Mouse (Mus musculus): ENCODE data around the gene Mapt. TPM values are rescaled to one million over a fixed set of nuclear protein-coding genes. Genes with fewer than 3 reads are reported as not detected.
A peak's percentile ranks its signal among the peaks of the same experiment; 100 is the strongest.

Mapt gene
- polyA plus RNA-seq (2012; rRNA removed): 55.3 and 77.9 TPM in 2 replicates

DNA sequence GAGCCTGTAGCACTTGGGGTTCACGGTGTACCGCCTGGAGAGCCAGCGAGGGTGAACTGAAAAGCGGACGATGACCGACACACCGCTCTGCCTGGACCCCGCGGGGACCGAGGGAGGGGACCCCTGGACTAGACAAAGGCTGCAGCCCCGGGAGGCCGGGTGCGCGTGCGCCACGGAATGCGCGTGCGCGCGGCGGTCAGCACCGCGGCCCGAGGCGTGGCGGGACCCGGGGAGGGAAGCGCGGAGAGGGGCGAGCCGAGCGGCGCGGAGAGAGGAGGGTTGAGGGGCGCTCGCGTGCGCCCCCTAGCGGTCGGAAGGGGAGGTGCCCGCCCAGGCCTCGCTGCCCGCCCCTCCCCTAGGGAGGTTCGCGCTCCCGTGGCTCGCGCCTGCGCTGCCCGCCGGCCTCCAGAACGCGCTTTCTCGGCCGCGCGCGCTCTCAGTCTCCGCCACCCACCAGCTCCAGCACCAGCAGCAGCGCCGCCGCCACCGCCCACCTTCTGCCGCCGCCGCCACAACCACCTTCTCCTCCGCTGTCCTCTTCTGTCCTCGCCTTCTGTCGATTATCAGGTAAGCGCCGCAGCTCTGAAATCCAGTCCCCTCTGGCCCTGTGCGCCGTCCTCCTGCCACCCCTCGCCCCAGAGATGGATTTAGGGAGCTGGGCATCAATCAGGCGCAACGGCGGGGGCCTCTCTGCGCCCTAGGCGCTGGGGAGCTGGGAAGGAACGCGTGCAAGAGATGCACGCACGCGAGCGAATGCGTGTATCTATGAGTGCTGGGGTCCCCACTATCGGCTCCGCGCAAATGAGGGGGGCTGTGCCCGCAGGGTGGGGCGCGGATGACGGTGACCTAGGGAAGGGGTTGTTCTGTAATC is at the start of gene Mapt:
TSS of gene Mapt (plus strand) at position 350 of the 871 bp plus-strand sequence.
- DNase-seq: peak; percentile 86
- Histone ChIP-seq H3K4me1 (ENCODE audit: control insufficient read depth, insufficient read depth, low read length) (peaks cover 9% of the 10 kb centered on the region), H3K4me3 (replicated peaks; ENCODE audit: extremely low read depth, low read depth, low read length) (peak within 1 kb of the TSS; percentile 93)
- TF ChIP-seq POLR2A (IDR thresholded peaks at IDR 0.05; ENCODE audit: borderline replicate concordance, extremely low read depth, low read depth, low read length): peak; percentile 69; the same call in 1 of the 2 replicates
- peak; percentile 58 for TF ChIP-seq CTCF (IDR thresholded peaks at IDR 0.05; ENCODE audit: insufficient read depth, low read length)
- 1% methylated on average over 85 of the region's 94 CpGs for WGBS

DNA sequence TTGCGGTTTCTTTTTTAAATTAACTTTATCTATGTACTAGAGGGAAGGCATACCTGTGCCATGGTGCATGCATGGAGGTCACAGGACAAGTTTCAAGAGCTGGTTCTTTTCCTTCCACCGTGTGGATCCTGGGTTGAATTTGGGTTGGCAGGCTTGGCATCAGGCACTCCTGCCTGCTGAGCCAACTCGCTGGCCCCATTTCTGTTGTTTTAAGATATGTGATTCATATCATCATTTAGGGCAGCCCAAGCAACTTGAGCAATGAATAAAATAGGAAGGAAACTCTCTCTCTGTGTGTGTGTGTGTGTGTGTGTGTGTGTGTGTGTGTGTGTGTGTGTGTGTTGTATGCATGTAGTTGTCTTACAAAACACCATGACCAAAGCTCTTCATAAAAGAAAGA is 49.0 kb upstream of the Mapt start:
- TF ChIP-seq POLR2A (IDR thresholded peaks at IDR 0.05; ENCODE audit: borderline replicate concordance, extremely low read depth, low read depth, low read length) (no peak), CTCF (IDR thresholded peaks at IDR 0.05; ENCODE audit: insufficient read depth, low read length) (no peak)
- WGBS: 59% methylated on average over 3 of the region's 3 CpGs
- Histone ChIP-seq H3K4me3 (replicated peaks; ENCODE audit: extremely low read depth, low read depth, low read length) (no peak overlapping the region), H3K4me1 (ENCODE audit: control insufficient read depth, insufficient read depth, low read length) (no peaks in the 10 kb centered on the region)
- no peak for DNase-seq

DNA sequence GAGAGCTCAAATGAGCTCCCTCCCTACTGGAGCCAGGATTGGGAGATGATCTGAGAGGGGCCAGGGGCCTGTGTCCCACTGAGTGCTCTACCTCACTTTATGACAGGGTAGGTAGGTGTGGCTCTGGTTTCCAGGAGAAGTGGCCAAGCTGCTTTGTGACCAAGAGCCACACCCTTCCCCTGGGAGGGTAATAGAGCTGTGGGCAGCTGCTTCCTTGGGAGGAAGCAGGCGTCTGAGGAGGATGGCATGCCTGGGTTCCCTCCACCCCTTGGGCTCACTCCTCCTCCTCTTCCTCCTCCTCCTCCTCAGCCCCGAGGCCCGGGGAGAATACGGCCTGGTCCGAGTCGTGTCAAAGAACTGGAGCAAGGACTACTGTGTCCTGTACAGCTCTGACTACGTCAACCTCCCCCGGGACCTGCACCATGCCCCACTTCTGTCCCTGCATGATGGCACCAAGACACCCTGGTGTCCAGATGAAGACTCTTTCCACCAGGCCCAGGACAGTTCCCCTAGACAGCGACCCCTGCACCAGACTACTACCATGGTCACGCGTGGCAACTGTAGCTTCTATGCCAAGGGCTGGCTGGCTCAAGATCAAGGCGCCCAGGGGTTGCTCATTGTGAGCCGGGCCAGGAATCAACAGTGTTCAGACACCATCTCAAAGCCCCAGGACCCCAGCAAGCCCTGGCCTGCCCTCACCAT is 44.9 kb upstream of the Mapt start, which contains the start of gene Sppl2c:
TSS of gene Sppl2c (plus strand) at position 193 of the 702 bp plus-strand sequence.
- TF ChIP-seq POLR2A (IDR thresholded peaks at IDR 0.05; ENCODE audit: borderline replicate concordance, extremely low read depth, low read depth, low read length): no peak
- no peak for TF ChIP-seq CTCF (IDR thresholded peaks at IDR 0.05; ENCODE audit: insufficient read depth, low read length)
- no peak within 1 kb of the TSS for H3K4me3 ChIP-seq (replicated peaks; ENCODE audit: extremely low read depth, low read depth, low read length)
- no peak for DNase-seq
- H3K4me1 ChIP-seq (ENCODE audit: control insufficient read depth, insufficient read depth, low read length): no peaks in the 10 kb centered on the region
- WGBS: 64% methylated on average over 13 of the region's 13 CpGs

DNA sequence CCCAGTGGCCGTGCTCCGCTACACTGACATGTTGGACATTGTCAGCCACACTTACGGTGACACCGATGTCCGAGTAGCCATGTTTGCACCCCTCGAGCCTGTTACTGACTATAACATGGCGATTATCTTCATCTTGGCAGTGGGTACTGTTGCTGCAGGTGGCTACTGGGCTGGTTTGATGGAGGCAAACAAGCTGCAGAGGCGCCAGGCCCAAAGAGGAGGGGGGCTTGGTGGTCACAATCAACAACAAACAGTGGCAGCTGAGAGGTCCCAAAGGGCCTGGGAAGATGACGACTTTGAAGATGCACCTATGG is 44.4 kb upstream of the Mapt start:
- DNase-seq: no peak
- 88% methylated on average over 9 of the region's 9 CpGs for whole genome bisulfite sequencing

DNA sequence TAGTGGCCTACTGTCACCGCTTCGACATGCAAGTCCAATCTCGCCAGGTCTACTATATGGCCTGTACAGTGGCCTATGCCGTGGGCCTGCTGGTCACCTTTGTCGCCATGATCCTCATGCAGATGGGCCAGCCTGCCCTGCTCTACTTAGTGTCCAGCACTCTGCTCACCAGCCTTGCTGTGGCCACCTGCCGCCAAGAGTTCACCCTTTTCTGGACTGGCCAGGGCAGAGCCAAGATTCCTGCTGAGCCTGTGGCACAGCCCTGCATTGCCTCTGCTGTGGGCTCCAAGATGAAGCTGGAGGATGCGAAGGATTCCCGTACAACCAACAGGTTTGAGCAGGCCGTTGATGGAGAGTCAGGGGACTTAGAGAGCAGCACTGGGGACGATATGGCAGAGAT is 43.4 kb upstream of the Mapt start:
- no peak for DNase-seq
- Histone ChIP-seq H3K4me1 (ENCODE audit: control insufficient read depth, insufficient read depth, low read length) (no peaks in the 10 kb centered on the region), H3K4me3 (replicated peaks; ENCODE audit: extremely low read depth, low read depth, low read length) (no peak overlapping the region)
- TF ChIP-seq POLR2A (IDR thresholded peaks at IDR 0.05; ENCODE audit: borderline replicate concordance, extremely low read depth, low read depth, low read length): no peak
- no peak for TF ChIP-seq CTCF (IDR thresholded peaks at IDR 0.05; ENCODE audit: insufficient read depth, low read length)
- WGBS: 94% methylated on average over 10 of the region's 10 CpGs

More for the DNA sequence above, 44.4 kb upstream of the Mapt start:
- Histone ChIP-seq H3K4me1 (ENCODE audit: control insufficient read depth, insufficient read depth, low read length) (no peaks in the 10 kb centered on the region), H3K4me3 (replicated peaks; ENCODE audit: extremely low read depth, low read depth, low read length) (no peak overlapping the region)
- TF ChIP-seq CTCF (IDR thresholded peaks at IDR 0.05; ENCODE audit: insufficient read depth, low read length) (no peak), POLR2A (IDR thresholded peaks at IDR 0.05; ENCODE audit: borderline replicate concordance, extremely low read depth, low read depth, low read length) (no peak)

DNA sequence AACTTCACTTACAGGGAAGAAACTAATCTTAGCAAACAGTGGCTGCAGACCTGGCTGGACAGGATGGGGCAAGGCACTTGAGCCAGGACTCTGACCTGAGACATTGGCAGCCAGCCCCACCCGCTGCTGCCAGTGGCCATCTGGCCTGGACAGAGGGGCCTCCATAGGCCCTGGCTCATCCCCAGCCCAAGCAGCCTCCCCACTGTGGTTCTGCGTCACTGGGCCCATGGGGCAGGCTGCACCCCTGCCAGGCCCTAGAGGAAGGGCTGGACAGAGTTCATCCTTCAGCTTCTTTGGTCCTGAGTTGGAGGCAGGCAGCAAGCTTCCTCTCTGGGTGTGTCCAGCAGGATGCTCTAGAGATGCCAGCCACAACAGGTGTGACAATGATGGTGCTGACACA is 41.2 kb upstream of the Mapt start:
- 65% methylated on average over 2 of the region's 2 CpGs for WGBS
- no peak overlapping the region for H3K4me3 ChIP-seq (replicated peaks; ENCODE audit: extremely low read depth, low read depth, low read length)
- no peak for DNase-seq
- H3K4me1 ChIP-seq (ENCODE audit: control insufficient read depth, insufficient read depth, low read length): no peaks in the 10 kb centered on the region
- no peak for TF ChIP-seq CTCF (IDR thresholded peaks at IDR 0.05; ENCODE audit: insufficient read depth, low read length)
- no peak for TF ChIP-seq POLR2A (IDR thresholded peaks at IDR 0.05; ENCODE audit: borderline replicate concordance, extremely low read depth, low read depth, low read length)

DNA sequence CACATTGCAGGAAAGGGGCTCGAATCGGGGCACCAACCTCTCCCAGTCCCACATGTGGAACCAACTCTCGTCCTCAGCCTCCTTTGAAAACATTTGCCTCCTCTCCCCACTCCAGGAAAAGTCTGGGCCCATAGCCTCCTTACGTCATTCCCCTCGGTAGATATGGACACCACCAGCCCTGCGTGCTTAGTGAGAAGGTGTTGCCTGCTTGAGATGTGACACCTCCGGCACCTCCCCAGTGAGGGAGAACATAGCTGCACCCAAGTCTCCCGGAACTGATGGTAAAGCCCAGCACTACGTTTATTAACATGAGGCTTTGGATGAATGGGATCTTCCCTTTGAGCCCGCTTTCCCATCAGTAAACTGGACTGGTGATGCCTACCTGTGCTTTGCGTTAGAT is 35.8 kb upstream of the Mapt start:
- DNase-seq: no peak
- 66% methylated on average over 11 of the region's 11 CpGs for WGBS
- no peaks in the 10 kb centered on the region for H3K4me1 ChIP-seq (ENCODE audit: control insufficient read depth, insufficient read depth, low read length)
- H3K4me3 ChIP-seq (replicated peaks; ENCODE audit: extremely low read depth, low read depth, low read length): no peak overlapping the region
- TF ChIP-seq CTCF (IDR thresholded peaks at IDR 0.05; ENCODE audit: insufficient read depth, low read length) (no peak), POLR2A (IDR thresholded peaks at IDR 0.05; ENCODE audit: borderline replicate concordance, extremely low read depth, low read depth, low read length) (no peak)

DNA sequence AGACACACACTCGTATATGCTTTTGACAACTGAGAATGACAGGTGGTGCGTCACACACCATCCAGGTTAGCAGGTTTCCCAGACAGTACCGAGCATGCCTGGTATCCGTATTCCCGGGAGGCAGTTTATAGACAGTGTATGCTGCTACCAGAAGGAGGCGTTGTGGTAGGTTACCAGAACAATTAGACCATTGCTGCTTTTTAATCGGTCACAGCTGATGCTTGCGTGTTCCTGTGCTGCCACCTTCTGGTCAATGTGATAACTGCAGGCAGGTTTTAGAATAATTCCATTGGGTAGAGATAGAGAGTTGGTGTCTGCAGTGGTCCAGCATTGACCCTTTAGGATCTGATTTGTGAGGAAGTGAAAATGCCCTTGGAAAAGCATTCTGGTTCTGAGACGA is 35.4 kb upstream of the Mapt start:
- DNase-seq: peak; percentile 70
- peak; percentile 82 for TF ChIP-seq CTCF (IDR thresholded peaks at IDR 0.05; ENCODE audit: insufficient read depth, low read length)
- TF ChIP-seq POLR2A (IDR thresholded peaks at IDR 0.05; ENCODE audit: borderline replicate concordance, extremely low read depth, low read depth, low read length): no peak
- WGBS: 12% methylated on average over 9 of the region's 9 CpGs
- H3K4me3 ChIP-seq (replicated peaks; ENCODE audit: extremely low read depth, low read depth, low read length): no peak overlapping the region
- no peaks in the 10 kb centered on the region for H3K4me1 ChIP-seq (ENCODE audit: control insufficient read depth, insufficient read depth, low read length)

DNA sequence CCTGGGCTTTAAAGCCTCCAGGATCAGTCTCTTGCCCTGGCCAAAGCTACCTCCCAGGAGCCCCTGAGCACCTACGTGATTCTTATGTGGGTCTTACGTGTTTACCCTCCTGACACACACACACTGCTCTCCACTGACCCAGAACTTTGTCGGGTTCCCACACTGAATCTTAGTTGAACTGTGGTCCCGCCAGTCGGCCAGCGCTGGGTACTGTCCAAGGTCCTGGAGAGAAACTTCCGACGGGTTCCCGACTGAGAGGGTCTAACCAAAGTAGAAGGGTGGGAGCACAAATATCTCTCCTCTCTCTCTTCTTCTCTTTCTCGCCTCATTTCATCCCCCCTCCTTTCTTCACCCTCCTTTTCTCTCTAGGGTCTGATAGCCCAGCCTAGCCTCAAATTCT is 33.3 kb upstream of the Mapt start:
- WGBS: 3% methylated on average over 10 of the region's 10 CpGs
- no peaks in the 10 kb centered on the region for H3K4me1 ChIP-seq (ENCODE audit: control insufficient read depth, insufficient read depth, low read length)
- TF ChIP-seq POLR2A (IDR thresholded peaks at IDR 0.05; ENCODE audit: borderline replicate concordance, extremely low read depth, low read depth, low read length) (no peak), CTCF (IDR thresholded peaks at IDR 0.05; ENCODE audit: insufficient read depth, low read length) (no peak)
- DNase-seq: no peak
- no peak overlapping the region for H3K4me3 ChIP-seq (replicated peaks; ENCODE audit: extremely low read depth, low read depth, low read length)
